Mouse (Mus musculus) liver, embryonic 15.5 days (tissue): Measurements from ENCODE around the gene Dlg1. TPM values are rescaled to one million over a fixed set of nuclear protein-coding genes. Genes with fewer than 3 reads are reported as not detected.

Source experiments
- ATAC-seq: fragments of 200-750 bp; cut with Nextera tagmentation; 2 replicates; pipeline ENCODE4 v1.8.0; 2017; ENCODE audit warnings: moderate number of reproducible peaks, mild to moderate bottlenecking, moderate library complexity; ENCODE audit not compliant: insufficient read depth
- H3K27ac ChIP-seq: fragments of 300-500 bp; sonication (generic); replicated peaks from 2 replicates; pipeline ENCODE4 v1.5.1; 2015; ENCODE audit warnings: mild to moderate bottlenecking, inconsistent platforms
- H3K27me3 ChIP-seq: fragments of 300-500 bp; sonication (generic); 2 replicates; pipeline ENCODE4 v1.6.1; 2015; ENCODE audit warnings: mild to moderate bottlenecking, inconsistent platforms
- H3K36me3 ChIP-seq: fragments of 300-500 bp; sonication (generic); replicated peaks from 2 replicates; pipeline ENCODE4 v1.6.1; 2015; ENCODE audit warnings: moderate library complexity, mild to moderate bottlenecking, inconsistent platforms
- H3K4me1 ChIP-seq: fragments of 300-500 bp; sonication (generic); replicated peaks from 2 replicates; pipeline ENCODE4 v1.6.1; 2015; ENCODE audit warnings: inconsistent platforms
- H3K4me2 ChIP-seq: fragments of 300-500 bp; sonication (generic); 2 replicates; pipeline ENCODE4 v1.6.1; 2015; ENCODE audit warnings: moderate library complexity, mild to moderate bottlenecking, inconsistent platforms
- H3K4me3 ChIP-seq: fragments of 300-500 bp; sonication (generic); replicated peaks from 2 replicates; pipeline ENCODE4 v1.5.1; 2015; ENCODE audit warnings: mild to moderate bottlenecking, inconsistent platforms
- H3K9ac ChIP-seq: fragments of 300-500 bp; sonication (generic); 2 replicates; pipeline ENCODE4 v1.6.1; 2015; ENCODE audit warnings: moderate library complexity, mild to moderate bottlenecking, inconsistent platforms
- H3K9me3 ChIP-seq: fragments of 300-500 bp; sonication (generic); replicated peaks from 2 replicates; pipeline ENCODE4 v1.6.1; 2016; ENCODE audit warnings: inconsistent platforms
- WGBS: fragments of 180-500 bp; shearing (Covaris S2); methylation state at CpG from one replicate; pipeline ENCODE4 v1.1.7; 2015; ENCODE audit warnings: mixed read lengths; ENCODE audit not compliant: insufficient replicate concordance; 5-methylcytosine and 5-hydroxymethylcytosine counted together
- polyA plus RNA-seq: library from polyadenylated mRNA; unstranded; fragments of >200 nt; fragmentation: Nextera tagmentation; extraction: Ambion mirVana; gene quantifications from 2 replicates; pipeline ENCODE4 v1.2.1, GENCODE M21; 2015

Dlg1 gene
- polyA plus RNA-seq, 1 experiment from 2014 or later = 6.6 TPM

DNA sequence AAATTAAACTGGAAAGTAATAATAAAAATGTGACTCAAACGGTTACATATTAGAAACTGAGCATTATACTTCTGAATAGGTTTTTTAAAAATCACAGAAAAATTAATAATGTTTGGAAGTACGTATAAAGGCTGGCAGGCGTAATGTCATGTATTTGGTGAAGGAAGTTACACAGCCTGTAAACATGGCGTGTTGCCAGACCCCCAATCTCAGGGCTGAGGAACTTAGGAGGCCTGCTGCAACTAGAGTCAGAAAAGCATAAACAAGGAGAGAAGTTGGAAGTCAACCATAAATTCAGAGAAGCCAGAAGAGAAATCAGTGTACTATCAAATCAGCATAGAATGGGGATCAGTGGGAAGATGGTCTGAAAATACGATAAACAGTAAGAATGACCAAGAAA, 200.7 kb downstream of the Dlg1 start:
- Histone ChIP-seq H3K27me3 (no peaks in the 10 kb centered on the region), H3K4me1 (no peaks in the 10 kb centered on the region), H3K9ac (no peak overlapping the region), H3K9me3 (no peaks in the 10 kb centered on the region), H3K4me2 (no peak overlapping the region), H3K27ac (no peak overlapping the region), H3K36me3 (peaks cover 67% of the 10 kb centered on the region), H3K4me3 (no peak overlapping the region)
- ATAC-seq = no peak
- WGBS = 84% methylated on average over 5 of the region's 5 CpGs

DNA sequence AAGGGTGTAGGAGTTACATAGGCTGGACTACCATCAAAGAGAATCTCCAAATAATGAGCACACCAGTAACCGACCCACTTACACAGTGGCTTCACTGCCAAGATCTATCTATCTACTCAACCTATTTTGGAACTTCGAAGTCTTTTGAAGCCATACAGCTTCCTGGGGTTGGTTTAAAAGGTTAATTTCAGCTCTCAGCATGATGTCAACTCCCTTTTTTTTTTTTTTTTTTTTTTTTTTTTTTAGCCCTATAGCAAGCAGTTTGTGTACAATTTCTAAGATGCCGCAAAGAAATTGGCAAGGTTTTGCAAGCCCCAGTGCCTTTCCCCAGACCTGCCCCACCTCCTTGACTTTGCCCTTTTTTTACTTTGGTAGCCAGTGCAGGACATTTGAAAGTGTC, 202.0 kb downstream of the Dlg1 start:
- peaks cover 59% of the 10 kb centered on the region for H3K36me3 ChIP-seq

DNA sequence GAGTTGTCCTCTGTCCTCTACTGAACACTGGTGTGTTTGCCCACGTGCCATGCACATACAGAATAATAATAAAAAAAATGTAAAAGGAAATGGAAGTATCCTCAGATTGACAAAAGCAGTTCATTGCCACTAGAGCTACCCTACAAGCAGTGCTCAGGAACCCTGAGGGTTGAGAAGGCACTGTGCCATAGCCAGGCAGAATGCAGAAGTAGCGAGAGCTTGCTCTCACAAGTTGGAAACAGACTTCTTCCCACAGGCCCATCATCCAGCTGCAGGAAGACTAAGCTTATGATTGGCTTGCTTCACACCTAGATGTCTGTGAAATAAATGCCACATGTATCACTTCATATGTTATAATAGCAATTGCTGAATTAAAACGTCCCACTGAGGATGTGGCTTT, 203.7 kb downstream of the Dlg1 start:
- Histone ChIP-seq H3K9me3 (no peaks in the 10 kb centered on the region), H3K4me1 (no peaks in the 10 kb centered on the region), H3K36me3 (peaks cover 56% of the 10 kb centered on the region), H3K27me3 (no peaks in the 10 kb centered on the region), H3K4me3 (no peak overlapping the region), H3K27ac (no peak overlapping the region), H3K4me2 (no peak overlapping the region), H3K9ac (no peak overlapping the region)
- 71% methylated on average over 3 of the region's 3 CpGs for WGBS
- ATAC-seq = no peak

More for the DNA sequence above, 202.0 kb downstream of the Dlg1 start:
- 80% methylated on average over 3 of the region's 3 CpGs for WGBS
- no peak overlapping the region for H3K9ac ChIP-seq
- no peaks in the 10 kb centered on the region for H3K27me3 ChIP-seq
- no peak for ATAC-seq
- H3K9me3 ChIP-seq = no peaks in the 10 kb centered on the region
- no peak overlapping the region for H3K4me3 ChIP-seq
- H3K4me1 ChIP-seq = no peaks in the 10 kb centered on the region
- no peak overlapping the region for H3K27ac ChIP-seq
- H3K4me2 ChIP-seq = no peak overlapping the region

DNA sequence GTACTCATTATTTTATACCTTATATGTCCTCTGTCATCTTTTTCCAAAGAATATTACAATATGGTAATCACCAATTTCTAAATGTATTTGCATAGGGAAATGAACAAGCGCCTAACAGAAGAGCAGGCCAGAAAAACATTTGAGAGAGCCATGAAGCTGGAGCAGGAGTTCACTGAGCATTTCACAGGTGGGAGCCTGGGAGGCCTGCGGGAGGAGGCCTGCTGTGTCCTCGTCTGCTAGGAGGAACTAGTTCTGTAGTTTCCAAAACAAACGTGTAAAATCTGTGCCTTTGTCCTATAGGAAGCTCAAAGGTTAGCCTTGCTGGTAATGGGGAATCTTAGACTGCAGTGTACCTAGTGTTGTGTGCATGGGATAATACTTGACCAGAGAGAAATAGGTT, 204.5 kb downstream of the Dlg1 start:
- H3K27me3 ChIP-seq = no peaks in the 10 kb centered on the region
- H3K4me2 ChIP-seq = no peak overlapping the region
- no peaks in the 10 kb centered on the region for H3K9me3 ChIP-seq
- WGBS = 75% methylated on average over 4 of the region's 4 CpGs
- H3K9ac ChIP-seq = no peak overlapping the region
- peaks cover 51% of the 10 kb centered on the region for H3K36me3 ChIP-seq
- no peak overlapping the region for H3K4me3 ChIP-seq
- no peak for ATAC-seq
- no peak overlapping the region for H3K27ac ChIP-seq
- H3K4me1 ChIP-seq = no peaks in the 10 kb centered on the region

DNA sequence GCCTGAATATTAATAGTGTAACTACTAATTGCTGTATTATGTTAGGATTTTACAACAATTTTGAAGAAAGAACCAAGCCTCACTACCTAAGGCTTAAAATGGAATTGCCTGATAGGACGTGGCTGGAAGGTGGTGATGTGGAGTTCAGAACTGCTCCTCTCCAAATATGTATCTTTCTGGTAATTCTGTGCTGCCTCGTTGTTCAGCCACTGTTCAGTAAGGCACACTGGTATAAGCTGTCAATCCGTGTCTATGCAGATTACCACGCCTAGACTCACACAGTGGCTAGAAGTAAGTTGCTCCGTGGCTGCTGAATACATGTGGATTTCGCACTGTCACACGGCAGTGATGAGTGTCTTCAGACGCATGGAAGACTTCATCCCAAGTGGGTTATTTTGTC, 210.5 kb downstream of the Dlg1 start:
- Histone ChIP-seq H3K4me3 (no peak overlapping the region), H3K4me2 (no peak overlapping the region), H3K4me1 (no peaks in the 10 kb centered on the region), H3K27ac (no peak overlapping the region), H3K27me3 (no peaks in the 10 kb centered on the region), H3K36me3 (peaks cover 6% of the 10 kb centered on the region), H3K9ac (no peak overlapping the region), H3K9me3 (no peaks in the 10 kb centered on the region)
- ATAC-seq = no peak
- WGBS = 81% methylated on average over 8 of the region's 8 CpGs

DNA sequence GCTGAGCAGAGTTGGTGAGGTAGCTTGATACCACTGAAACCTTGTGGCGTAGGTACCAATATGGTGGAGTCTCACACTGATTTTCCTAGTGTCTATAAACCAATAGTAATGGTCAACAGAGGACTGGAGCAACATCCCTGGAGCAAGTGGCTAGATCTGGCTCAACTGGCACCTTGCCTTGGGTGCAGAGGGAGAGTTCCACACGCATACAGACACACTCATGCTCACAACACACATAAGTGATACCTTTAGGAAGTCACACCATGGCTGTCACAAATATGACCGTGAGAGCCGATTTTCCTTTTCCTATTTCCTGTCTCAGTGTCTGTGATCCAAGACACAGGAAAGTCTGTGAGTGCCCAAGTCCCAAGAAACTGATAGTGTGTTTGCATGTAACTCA, 212.1 kb downstream of the Dlg1 start:
- 80% methylated on average over 4 of the region's 4 CpGs for WGBS
- ATAC-seq = no peak
- no peak overlapping the region for H3K9ac ChIP-seq

DNA sequence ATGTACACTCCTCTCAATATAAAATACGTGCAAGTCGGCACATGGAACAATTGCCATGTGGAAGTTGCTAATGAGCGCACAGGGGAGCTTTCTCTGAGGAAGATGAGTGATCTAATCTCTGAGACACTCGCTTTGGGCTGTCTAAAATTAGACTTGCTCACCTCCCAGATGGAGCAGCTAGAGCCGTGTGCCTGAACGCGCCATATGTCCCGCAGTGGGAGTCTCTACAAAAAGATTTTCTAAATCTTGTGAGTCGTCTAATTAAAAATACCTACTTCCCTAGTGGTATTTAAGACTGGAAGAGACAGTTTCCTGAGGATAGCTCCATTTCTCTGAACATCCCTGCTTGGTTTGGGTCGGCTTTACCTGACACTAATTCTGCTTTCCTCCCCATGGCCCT, 213.1 kb downstream of the Dlg1 start:
- no peak overlapping the region for H3K4me2 ChIP-seq
- H3K4me3 ChIP-seq = no peak overlapping the region
- H3K4me1 ChIP-seq = no peaks in the 10 kb centered on the region
- H3K9ac ChIP-seq = no peak overlapping the region
- no peak for ATAC-seq
- H3K36me3 ChIP-seq = peaks cover 4% of the 10 kb centered on the region
- 66% methylated on average over 10 of the region's 10 CpGs for WGBS
- H3K27me3 ChIP-seq = no peaks in the 10 kb centered on the region
- no peak overlapping the region for H3K27ac ChIP-seq
- H3K9me3 ChIP-seq = no peaks in the 10 kb centered on the region

More for the DNA sequence above, 212.1 kb downstream of the Dlg1 start:
- H3K4me2 ChIP-seq = no peak overlapping the region
- H3K36me3 ChIP-seq = peaks cover 6% of the 10 kb centered on the region
- H3K4me3 ChIP-seq = no peak overlapping the region
- no peaks in the 10 kb centered on the region for H3K9me3 ChIP-seq
- no peak overlapping the region for H3K27ac ChIP-seq
- H3K4me1 ChIP-seq = no peaks in the 10 kb centered on the region
- no peaks in the 10 kb centered on the region for H3K27me3 ChIP-seq

DNA sequence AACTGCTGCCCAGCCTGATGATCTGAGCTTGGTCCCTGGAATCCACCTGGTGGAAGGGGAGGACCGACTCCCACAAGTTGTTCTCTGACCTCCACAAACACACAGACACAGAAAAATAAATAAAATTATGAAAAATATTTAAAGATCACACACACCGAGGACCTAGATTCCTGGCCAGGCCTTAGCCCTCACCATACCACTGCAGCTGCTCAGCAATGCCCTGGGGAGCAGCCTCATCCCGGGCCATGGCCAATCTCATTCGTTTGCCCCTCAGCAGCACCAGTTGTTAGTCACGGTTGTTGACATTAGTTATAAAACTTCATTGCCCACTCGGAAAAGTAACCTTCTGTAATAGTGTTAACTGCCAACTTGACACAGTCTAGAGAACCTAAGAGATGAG, 214.8 kb downstream of the Dlg1 start:
- no peaks in the 10 kb centered on the region; the same call in 1 of the 2 replicates for H3K36me3 ChIP-seq
- no peak overlapping the region for H3K9ac ChIP-seq
- ATAC-seq = no peak
- H3K4me3 ChIP-seq = no peak overlapping the region
- 67% methylated on average over 6 of the region's 6 CpGs for WGBS
- H3K4me2 ChIP-seq = no peak overlapping the region
- H3K27ac ChIP-seq = no peak overlapping the region
- H3K27me3 ChIP-seq = no peaks in the 10 kb centered on the region
- H3K4me1 ChIP-seq = no peaks in the 10 kb centered on the region
- no peaks in the 10 kb centered on the region for H3K9me3 ChIP-seq

DNA sequence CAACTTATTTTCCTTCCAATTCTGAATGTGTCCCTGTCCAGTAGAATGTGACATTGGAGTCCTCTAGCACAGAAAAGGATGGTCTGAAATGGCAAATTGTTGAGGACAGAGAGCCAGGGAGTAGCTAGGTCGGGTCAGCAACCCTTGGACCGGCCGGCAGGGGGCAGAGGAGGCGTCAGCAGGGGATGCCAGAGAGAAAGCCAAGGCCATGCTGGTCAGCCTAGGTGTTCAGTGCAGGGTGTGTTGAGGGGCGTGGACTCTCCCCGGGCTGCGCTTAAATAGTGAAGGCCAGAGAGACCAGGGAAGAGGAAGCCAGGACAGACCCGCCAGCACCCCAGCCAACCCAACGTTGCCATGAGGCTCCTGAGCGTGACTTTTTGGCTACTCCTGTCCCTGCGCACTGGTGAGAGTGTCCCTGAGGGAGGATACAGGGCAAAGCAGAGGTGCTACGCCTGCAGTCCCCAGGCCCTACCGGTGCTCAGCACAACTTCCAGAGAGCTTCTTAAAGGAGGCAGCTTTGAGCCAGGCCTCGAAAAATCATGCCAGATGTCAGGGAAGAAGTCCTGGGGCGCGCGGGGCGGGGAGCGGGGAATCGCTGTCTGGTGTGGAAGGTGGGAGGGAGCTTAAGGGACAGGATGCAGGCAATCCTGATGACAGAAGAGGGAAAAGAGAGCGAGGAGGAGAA, 215.5 kb downstream of the Dlg1 start, which contains the start of gene Meltf:
Gene Meltf (plus strand): TSS at position 238 of the 685 bp plus-strand sequence.
- H3K36me3 ChIP-seq = no peaks in the 10 kb centered on the region; the same call in 1 of the 2 replicates
- H3K9ac ChIP-seq = no peak within 1 kb of the TSS
- 30% methylated on average over 21 of the region's 21 CpGs for WGBS
- H3K9me3 ChIP-seq = no peaks in the 10 kb centered on the region
- no peaks in the 10 kb centered on the region; the same call in 1 of the 2 replicates for H3K4me1 ChIP-seq
- no peak within 1 kb of the TSS for H3K4me3 ChIP-seq
- ATAC-seq = 0 out of 2 replicates have a peak, but pooled peaks have one; percentile 31
- no peak within 1 kb of the TSS for H3K4me2 ChIP-seq
- no peaks in the 10 kb centered on the region for H3K27me3 ChIP-seq
- no peak within 1 kb of the TSS for H3K27ac ChIP-seq

DNA sequence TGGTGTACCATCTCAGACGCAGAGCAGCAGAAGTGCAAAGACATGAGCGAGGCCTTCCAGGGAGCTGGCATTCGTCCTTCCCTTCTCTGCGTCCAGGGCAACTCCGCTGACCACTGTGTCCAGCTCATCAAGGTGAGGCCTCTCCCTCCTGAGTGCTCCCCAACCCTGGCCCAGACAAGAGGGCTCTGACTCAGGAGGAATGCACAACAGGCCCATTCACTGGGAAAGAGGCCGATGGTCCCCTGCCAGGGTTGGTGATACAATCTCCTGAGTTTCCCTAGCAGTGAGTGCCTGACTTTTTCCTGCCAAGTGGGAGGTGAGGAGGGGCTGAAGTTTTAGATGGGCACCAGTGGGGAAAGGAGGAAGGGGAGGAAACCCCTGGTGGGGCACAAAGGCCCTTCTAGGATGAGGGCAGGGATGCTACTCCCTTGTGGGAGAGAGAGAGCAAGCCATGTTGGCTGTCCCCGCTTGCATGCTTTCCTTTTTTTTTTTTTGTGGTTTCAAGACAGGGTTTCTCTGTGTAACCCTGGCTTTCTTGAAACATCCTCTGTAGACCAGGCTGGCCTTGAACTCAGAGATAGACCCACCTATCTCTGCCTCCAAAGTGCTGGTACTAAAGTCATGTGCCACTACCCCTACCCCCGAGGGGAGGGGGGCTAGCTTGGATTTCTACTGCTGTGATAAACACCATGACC, 217.1 kb downstream of the Dlg1 start:
- no peak overlapping the region for H3K4me2 ChIP-seq
- ATAC-seq = no peak
- no peak overlapping the region for H3K27ac ChIP-seq
- no peaks in the 10 kb centered on the region for H3K27me3 ChIP-seq
- H3K4me1 ChIP-seq = no peaks in the 10 kb centered on the region; the same call in 1 of the 2 replicates
- H3K4me3 ChIP-seq = no peak overlapping the region
- no peaks in the 10 kb centered on the region for H3K36me3 ChIP-seq
- H3K9ac ChIP-seq = no peak overlapping the region
- no peaks in the 10 kb centered on the region for H3K9me3 ChIP-seq
- 63% methylated on average over 8 of the region's 8 CpGs for WGBS

DNA sequence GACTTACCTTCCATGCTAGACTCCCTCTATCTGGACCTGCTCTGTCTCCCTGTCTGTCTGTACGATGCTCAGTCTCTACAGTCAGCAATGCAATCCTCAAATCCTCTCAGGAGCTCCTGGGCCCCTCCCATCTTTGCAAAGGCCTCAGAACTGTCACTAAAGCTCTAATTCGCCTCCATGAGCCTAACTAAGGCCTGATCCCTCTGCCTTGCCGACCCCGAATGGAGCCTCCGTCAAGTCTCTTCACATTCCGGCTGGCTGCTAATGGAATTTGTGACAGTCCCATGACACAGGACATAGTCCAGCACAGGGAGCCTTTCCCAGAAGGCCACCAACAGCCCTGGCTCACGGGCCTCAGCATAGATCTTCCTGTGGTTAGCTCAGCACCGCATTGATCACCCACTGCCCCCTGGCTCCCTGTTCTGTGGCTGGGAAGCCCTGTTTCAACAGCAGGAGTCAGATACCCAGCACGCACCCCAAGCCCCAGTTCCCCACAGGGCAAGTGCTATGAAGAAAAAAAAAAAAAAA, 219.2 kb downstream of the Dlg1 start:
- Histone ChIP-seq H3K9ac (no peak overlapping the region), H3K27me3 (no peaks in the 10 kb centered on the region), H3K4me2 (no peak overlapping the region), H3K27ac (no peak overlapping the region), H3K4me3 (no peak overlapping the region), H3K36me3 (no peaks in the 10 kb centered on the region), H3K9me3 (no peaks in the 10 kb centered on the region), H3K4me1 (no peaks in the 10 kb centered on the region; the same call in 1 of the 2 replicates)
- ATAC-seq = no peak
- 55% methylated on average over 9 of the region's 9 CpGs for WGBS
